Mouse (Mus musculus) lung, embryonic 15.5 days (tissue): Measurements from ENCODE around the gene Itga7. TPM values are rescaled to one million over a fixed set of nuclear protein-coding genes. Genes with fewer than 3 reads are reported as not detected.

Experiments
- ATAC-seq: fragments of 200-750 bp; cut with Nextera tagmentation; 2 replicates; pipeline ENCODE4 v1.8.0; 2017; ENCODE audit warnings: moderate number of reproducible peaks, borderline replicate concordance; ENCODE audit not compliant: low FRiP score, low TSS enrichment; ENCODE audit errors: extremely low read depth
- H3K27ac ChIP-seq: fragments of 300-500 bp; sonication (generic); 2 replicates; pipeline ENCODE4 v1.5.1; 2015; ENCODE audit warnings: moderate library complexity, mild to moderate bottlenecking, inconsistent platforms
- H3K27me3 ChIP-seq: fragments of 300-500 bp; sonication (generic); 2 replicates; pipeline ENCODE4 v1.6.1; 2015; ENCODE audit warnings: inconsistent platforms
- H3K36me3 ChIP-seq: fragments of 300-500 bp; sonication (generic); 2 replicates; pipeline ENCODE4 v1.6.1; 2015; ENCODE audit warnings: inconsistent platforms
- H3K4me1 ChIP-seq: fragments of 300-500 bp; sonication (generic); 2 replicates; pipeline ENCODE4 v1.6.1; 2015; ENCODE audit warnings: inconsistent platforms
- H3K4me2 ChIP-seq: fragments of 300-500 bp; sonication (generic); 2 replicates; pipeline ENCODE4 v1.6.1; 2015; ENCODE audit warnings: inconsistent platforms, mild to moderate bottlenecking, moderate library complexity
- H3K4me3 ChIP-seq: fragments of 300-500 bp; sonication (generic); 2 replicates; pipeline ENCODE4 v1.5.1; 2015; ENCODE audit warnings: mild to moderate bottlenecking, inconsistent platforms
- H3K9ac ChIP-seq: fragments of 300-500 bp; sonication (generic); 2 replicates; pipeline ENCODE4 v1.6.1; 2015; ENCODE audit warnings: inconsistent platforms
- H3K9me3 ChIP-seq: fragments of 300-500 bp; sonication (generic); 2 replicates; pipeline ENCODE4 v1.6.1; 2016; ENCODE audit warnings: inconsistent platforms
- WGBS: fragments of 180-500 bp; shearing (Covaris S2); methylation state at CpG from one replicate; pipeline ENCODE4 v1.1.7; 2015; 5-methylcytosine and 5-hydroxymethylcytosine counted together
- polyA plus RNA-seq: library from polyadenylated mRNA; unstranded; fragments of >200 nt; fragmentation: Nextera tagmentation; extraction: Ambion mirVana; gene quantifications from 2 replicates; pipeline ENCODE4 v1.2.1, GENCODE M21; 2015

Gene Itga7
- polyA plus RNA-seq: 5.0 TPM in 2 replicates

DNA sequence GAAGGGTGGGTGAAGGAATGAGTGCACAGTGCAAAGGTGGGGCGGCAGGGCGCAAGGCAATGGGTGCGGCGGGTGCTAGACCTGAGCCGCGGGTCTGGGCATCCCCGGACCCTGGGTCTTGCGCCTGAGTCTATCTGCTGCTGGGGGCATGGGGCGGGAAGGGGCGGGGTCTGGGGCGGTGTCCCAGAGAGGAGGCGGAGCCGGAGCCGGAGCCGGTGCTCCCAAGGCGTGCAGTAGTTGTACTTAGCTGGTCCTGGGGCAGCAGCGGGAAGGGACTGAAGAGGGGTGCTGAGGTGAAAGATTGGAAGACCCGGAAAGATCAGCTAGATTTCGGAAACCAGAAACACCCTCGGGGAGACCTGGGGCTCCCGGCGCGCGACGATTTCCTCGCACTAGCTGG is at the start of gene Itga7:
Itga7 (plus strand) TSS at position 245 of the 400 bp plus-strand sequence.
- 1% methylated on average over 26 of the region's 26 CpGs for WGBS
- Histone ChIP-seq H3K9ac (peak within 1 kb of the TSS; percentile 18), H3K4me1 (peaks cover 21% of the 10 kb centered on the region), H3K36me3 (no peaks in the 10 kb centered on the region), H3K27ac (no peak within 1 kb of the TSS), H3K4me2 (peak within 1 kb of the TSS; percentile 74), H3K27me3 (peaks cover 58% of the 10 kb centered on the region), H3K4me3 (peak within 1 kb of the TSS; percentile 42), H3K9me3 (no peaks in the 10 kb centered on the region)
- peak; percentile 66; the same call in 1 of the 2 replicates for ATAC-seq

DNA sequence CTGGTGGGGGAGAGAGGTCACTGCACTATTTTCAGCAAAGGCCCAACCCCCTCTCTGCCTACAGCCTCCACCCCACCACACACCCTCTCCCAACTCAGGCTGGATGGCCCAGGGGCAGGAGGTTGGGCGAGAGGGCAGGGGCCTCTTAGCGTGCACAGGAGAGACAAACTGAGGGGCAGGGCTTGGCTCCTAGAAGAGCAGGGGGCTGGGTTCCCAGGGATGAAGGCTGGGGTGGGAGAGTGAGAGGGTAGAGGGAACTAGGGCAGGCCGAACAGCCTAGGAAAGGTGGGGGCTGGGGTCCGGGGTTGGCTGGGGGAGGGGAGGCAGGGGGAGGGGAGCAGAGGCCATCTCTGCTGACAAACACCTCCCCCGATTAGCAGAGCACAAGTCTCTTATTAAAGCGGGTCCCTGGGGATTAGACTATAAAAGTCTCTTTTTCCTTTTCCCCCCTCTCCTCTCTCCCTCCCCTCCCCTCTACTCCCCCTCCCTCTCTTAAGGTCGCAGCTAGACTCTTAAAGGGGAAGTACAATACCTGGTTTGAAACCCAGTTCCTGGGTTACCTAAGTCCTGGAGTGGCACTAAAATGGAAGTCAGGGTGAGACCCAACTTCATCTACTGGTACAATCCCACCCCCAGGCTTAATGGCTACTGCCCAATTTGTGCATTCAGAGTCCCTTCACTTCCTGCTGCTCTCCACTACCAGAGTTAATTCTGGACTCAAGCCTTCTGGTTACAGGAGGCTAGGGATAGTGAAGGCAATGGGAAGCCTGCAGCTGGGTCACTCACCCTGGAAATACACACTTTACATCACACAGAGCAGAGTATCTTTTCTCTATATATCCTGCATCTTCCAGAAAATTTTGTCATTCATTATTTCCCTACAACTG is 44.4 kb upstream of the Itga7 start:
- Histone ChIP-seq H3K9ac (peak overlapping the region; percentile 13; the same call in 1 of the 2 replicates), H3K4me3 (peak overlapping the region; percentile 30)
- 8% methylated on average over 7 of the region's 7 CpGs for WGBS

GRCm38 (mm10) chr10:128889846-128890245 is 43.8 kb upstream of the Itga7 start:
- Histone ChIP-seq H3K4me3 (peak overlapping the region; percentile 80), H3K27me3 (0 out of 2 replicates have a peak, but pooled peaks cover 19% of the 10 kb centered on the region), H3K4me1 (peaks cover 31% of the 10 kb centered on the region), H3K9ac (no peak overlapping the region), H3K9me3 (no peaks in the 10 kb centered on the region), H3K36me3 (0 out of 2 replicates have a peak, but pooled peaks cover 7% of the 10 kb centered on the region), H3K4me2 (peak overlapping the region; percentile 92), H3K27ac (no peak overlapping the region; the same call in 1 of the 2 replicates)
- 12% methylated on average over 1 of the region's 2 CpGs for WGBS
- ATAC-seq: no peak

More for the DNA sequence above, 44.4 kb upstream of the Itga7 start:
- no peak overlapping the region; the same call in 1 of the 2 replicates for H3K27ac ChIP-seq
- peak overlapping the region; percentile 54 for H3K4me2 ChIP-seq
- H3K4me1 ChIP-seq: peaks cover 31% of the 10 kb centered on the region
- 0 out of 2 replicates have a peak, but pooled peaks cover 16% of the 10 kb centered on the region for H3K27me3 ChIP-seq
- H3K36me3 ChIP-seq: 0 out of 2 replicates have a peak, but pooled peaks cover 8% of the 10 kb centered on the region
- H3K9me3 ChIP-seq: no peaks in the 10 kb centered on the region
- ATAC-seq: peak; percentile 2; the same call in 1 of the 2 replicates

GRCm38 (mm10) chr10:128890383-128891295 is 43.0 kb upstream of the Itga7 start:
- Histone ChIP-seq H3K4me2 (peak overlapping the region; percentile 92), H3K27me3 (peaks cover 21% of the 10 kb centered on the region; the same call in 1 of the 2 replicates), H3K9me3 (no peaks in the 10 kb centered on the region), H3K27ac (peak overlapping the region; percentile 93), H3K4me3 (peak overlapping the region; percentile 80), H3K9ac (peak overlapping the region; percentile 69), H3K36me3 (0 out of 2 replicates have a peak, but pooled peaks cover 1% of the 10 kb centered on the region), H3K4me1 (peaks cover 37% of the 10 kb centered on the region)
- no peak for ATAC-seq
- WGBS: 1% methylated on average over 40 of the region's 40 CpGs

- H3K27ac ChIP-seq: peak within 1 kb of the TSS; percentile 93
- WGBS: under 1% methylated on average over 65 of the region's 89 CpGs
Observed at GRCm38 (mm10) chr10:128891296-128892094, 42.1 kb upstream of the Itga7 start, which contains the start of gene Gdf11. Gene Gdf11 (minus strand): TSS chr10:128891718.

GRCm38 (mm10) chr10:128892246-128892645 is 41.4 kb upstream of the Itga7 start:
- H3K4me3 ChIP-seq: peak overlapping the region; percentile 80
- 2% methylated on average over 9 of the region's 9 CpGs for WGBS
- H3K27me3 ChIP-seq: peaks cover 35% of the 10 kb centered on the region
- peak overlapping the region; percentile 69 for H3K9ac ChIP-seq
- no peaks in the 10 kb centered on the region for H3K9me3 ChIP-seq
- H3K36me3 ChIP-seq: no peaks in the 10 kb centered on the region
- ATAC-seq: 0 out of 2 replicates have a peak, but pooled peaks have one; percentile 1
- peaks cover 52% of the 10 kb centered on the region for H3K4me1 ChIP-seq
- H3K4me2 ChIP-seq: peak overlapping the region; percentile 92
- peak overlapping the region; percentile 93 for H3K27ac ChIP-seq

More at GRCm38 (mm10) chr10:128891296-128892094, 42.1 kb upstream of the Itga7 start, which contains the start of gene Gdf11:
- Histone ChIP-seq H3K4me3 (peak within 1 kb of the TSS; percentile 80), H3K27me3 (peaks cover 29% of the 10 kb centered on the region), H3K4me2 (peak within 1 kb of the TSS; percentile 92), H3K36me3 (no peaks in the 10 kb centered on the region), H3K9ac (peak within 1 kb of the TSS; percentile 69), H3K9me3 (no peaks in the 10 kb centered on the region), H3K4me1 (peaks cover 45% of the 10 kb centered on the region)
- ATAC-seq: peak; percentile 77

- no peak for ATAC-seq
- 0 out of 2 replicates have a peak overlapping the region, but pooled peaks have one; percentile 27 for H3K27ac ChIP-seq
- H3K9ac ChIP-seq: no peak overlapping the region
- 0% methylated on average over 9 of the region's 9 CpGs for WGBS
- H3K27me3 ChIP-seq: peaks cover 35% of the 10 kb centered on the region
- peak overlapping the region; percentile 11 for H3K4me3 ChIP-seq
- H3K9me3 ChIP-seq: no peaks in the 10 kb centered on the region
- H3K36me3 ChIP-seq: no peaks in the 10 kb centered on the region
- peaks cover 36% of the 10 kb centered on the region for H3K4me1 ChIP-seq
- H3K4me2 ChIP-seq: peak overlapping the region; percentile 39
Observed at GRCm38 (mm10) chr10:128895437-128895836, 38.2 kb upstream of the Itga7 start.

DNA sequence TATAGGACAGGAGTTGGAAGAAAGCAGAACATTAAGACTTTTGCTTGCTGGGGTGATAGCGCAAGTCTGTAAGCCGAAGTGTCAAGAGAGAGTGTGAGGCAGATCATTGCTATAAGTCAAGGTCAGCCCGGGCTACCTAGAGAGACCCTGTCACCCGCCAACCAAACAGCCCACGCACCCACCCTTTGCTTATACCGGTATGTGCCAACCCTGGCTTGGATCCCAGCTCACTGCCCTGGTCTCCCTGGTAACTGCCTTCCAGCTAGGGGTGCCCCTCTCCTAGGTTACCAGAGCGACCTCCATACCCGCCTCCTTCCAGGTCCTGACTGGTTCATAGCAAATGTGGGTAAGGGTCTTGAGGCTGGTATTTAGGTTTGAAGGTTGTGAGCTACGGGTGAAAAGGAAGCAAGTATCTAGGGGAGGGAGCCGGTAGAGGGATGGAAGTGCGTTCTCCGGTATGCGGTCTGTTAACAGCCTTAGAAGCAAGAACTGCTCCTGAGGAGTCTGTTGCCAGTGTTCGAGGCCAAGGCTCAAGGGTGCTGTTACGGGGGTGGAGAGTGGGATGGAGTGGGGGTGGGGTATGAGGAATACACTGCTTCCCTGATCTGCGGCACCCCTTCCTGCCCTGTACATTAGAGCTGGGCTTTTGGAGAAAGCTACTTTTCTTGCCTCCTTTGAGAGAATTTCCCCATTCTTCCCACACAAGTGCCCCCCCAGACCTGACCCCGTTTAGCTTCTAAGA is 37.5 kb upstream of the Itga7 start:
- H3K4me1 ChIP-seq: peaks cover 31% of the 10 kb centered on the region
- no peak overlapping the region for H3K9ac ChIP-seq
- H3K27ac ChIP-seq: 0 out of 2 replicates have a peak overlapping the region, but pooled peaks have one; percentile 27
- WGBS: 6% methylated on average over 17 of the region's 17 CpGs
- peak overlapping the region; percentile 11 for H3K4me3 ChIP-seq
- H3K9me3 ChIP-seq: no peaks in the 10 kb centered on the region
- H3K4me2 ChIP-seq: peak overlapping the region; percentile 39
- no peaks in the 10 kb centered on the region for H3K36me3 ChIP-seq
- peaks cover 35% of the 10 kb centered on the region for H3K27me3 ChIP-seq
- ATAC-seq: no peak

- no peaks in the 10 kb centered on the region for H3K9me3 ChIP-seq
- no peaks in the 10 kb centered on the region for H3K36me3 ChIP-seq
- H3K4me3 ChIP-seq: no peak overlapping the region
- H3K4me2 ChIP-seq: no peak overlapping the region
- no peak for ATAC-seq
- no peak overlapping the region for H3K9ac ChIP-seq
- peaks cover 31% of the 10 kb centered on the region for H3K4me1 ChIP-seq
- 19% methylated on average over 1 of the region's 1 CpGs for WGBS
- no peak overlapping the region; the same call in 1 of the 2 replicates for H3K27ac ChIP-seq
- H3K27me3 ChIP-seq: peaks cover 35% of the 10 kb centered on the region
Observed at GRCm38 (mm10) chr10:128896807-128897206, 36.8 kb upstream of the Itga7 start.

DNA sequence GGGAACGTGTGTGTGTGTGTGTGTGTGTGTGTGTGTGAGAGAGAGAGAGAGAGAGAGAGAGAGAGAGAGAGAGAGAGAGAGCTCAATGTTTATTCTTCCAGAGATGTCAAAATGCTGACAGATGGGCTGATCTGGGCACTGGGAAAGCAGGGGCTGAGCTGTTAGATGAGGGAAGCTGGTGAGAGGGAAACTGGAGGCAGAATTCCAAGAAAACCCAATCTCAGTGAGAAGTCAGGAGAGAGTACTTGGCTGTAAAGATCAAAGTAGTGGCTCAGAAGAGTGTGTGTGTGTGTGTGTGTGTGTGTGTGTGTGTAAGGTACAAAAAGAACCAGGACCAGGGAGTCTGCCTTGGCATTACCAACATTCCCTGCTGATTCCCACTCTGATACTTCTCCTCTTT is 36.1 kb upstream of the Itga7 start:
- peak overlapping the region; percentile 75 for H3K27ac ChIP-seq
- 0% methylated on average over 1 of the region's 1 CpGs for WGBS

More for the DNA sequence above, 36.1 kb upstream of the Itga7 start:
- peaks cover 30% of the 10 kb centered on the region for H3K27me3 ChIP-seq
- no peak overlapping the region for H3K4me3 ChIP-seq
- H3K9me3 ChIP-seq: no peaks in the 10 kb centered on the region
- ATAC-seq: no peak
- peaks cover 26% of the 10 kb centered on the region for H3K4me1 ChIP-seq
- no peak overlapping the region for H3K4me2 ChIP-seq
- H3K36me3 ChIP-seq: no peaks in the 10 kb centered on the region
- no peak overlapping the region for H3K9ac ChIP-seq
